Mouse (Mus musculus) adrenal gland, adult (tissue): ENCODE measurements at regions not wholly inside any gene's neighbourhood (a gene's known extent, or its start where the extent isn't known, plus 50 kb on each side); places are given as distances from the start of the nearest gene placed in this dataset.
"Not testable (repeated sequence)": the region's sequence is repeated elsewhere in the genome, so short reads cannot be mapped to it uniquely, and the experiment has no call there.

Source experiments
- DNase-seq, 2 experiments: peaks; one replicate each; pipeline ENCODE4 v3.0.0; 2022 to 2023; ENCODE audit warnings: low spot score in 1 of 2; ENCODE audit not compliant: inconsistent age in 2 of 2

DNA sequence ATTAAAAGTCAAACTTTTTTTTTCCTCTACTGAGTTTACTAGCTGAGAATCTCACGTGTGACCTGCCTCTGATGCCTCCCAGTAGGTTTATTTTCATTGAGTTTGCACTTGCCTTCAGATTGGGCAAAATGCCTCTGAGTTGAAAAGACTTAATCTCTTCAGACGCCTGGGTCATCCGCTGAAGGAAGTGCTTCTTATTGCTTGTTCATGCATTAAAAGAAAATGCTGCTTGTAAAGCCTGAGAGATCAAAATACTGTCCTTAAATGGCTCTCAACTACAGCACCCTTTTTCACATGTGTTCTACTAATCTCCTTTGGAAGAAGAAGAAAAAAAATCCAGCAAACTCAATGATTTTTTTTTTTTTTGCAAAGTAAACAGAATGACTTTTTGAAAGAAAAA, 351.5 kb downstream of the Kcnh5 start:
- DNase-seq = no peak

DNA sequence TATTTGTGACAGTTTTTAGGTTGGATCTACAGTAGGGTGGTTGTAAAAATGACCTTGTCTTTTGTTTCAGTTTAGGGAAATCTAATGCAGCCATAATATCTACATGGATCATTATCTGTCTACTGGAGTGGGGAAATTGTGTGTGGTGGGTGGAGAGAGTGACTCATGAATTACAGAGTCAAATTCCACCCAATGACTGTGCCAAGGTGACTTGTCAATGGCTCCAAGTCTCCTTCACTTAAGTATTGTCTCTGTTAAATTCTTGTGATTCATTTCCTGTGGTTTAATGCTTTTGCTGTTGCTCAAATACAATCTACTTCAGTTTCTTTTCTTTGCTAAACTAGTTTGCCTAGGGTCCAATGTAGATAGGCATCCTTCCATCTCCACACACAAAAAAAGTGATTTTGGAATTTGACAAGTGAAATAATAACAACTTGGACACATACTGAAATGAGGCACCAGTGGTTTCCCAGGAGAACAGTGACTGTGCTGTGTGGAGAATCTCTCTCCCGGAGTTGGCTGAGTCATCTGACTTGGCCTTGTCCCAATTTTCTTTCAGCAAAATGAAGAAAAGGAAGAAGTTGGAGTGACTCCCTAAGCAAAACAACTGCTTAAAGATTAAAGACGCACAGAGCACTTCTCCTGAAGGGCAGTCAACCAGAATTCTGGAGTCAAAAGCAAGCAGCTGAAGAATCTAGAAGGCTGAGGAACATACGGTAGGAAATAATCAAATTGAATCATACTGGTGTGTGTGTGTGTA, 352.2 kb downstream of the Kcnh5 start:
- DNase-seq = peak; percentile 38 to 80

DNA sequence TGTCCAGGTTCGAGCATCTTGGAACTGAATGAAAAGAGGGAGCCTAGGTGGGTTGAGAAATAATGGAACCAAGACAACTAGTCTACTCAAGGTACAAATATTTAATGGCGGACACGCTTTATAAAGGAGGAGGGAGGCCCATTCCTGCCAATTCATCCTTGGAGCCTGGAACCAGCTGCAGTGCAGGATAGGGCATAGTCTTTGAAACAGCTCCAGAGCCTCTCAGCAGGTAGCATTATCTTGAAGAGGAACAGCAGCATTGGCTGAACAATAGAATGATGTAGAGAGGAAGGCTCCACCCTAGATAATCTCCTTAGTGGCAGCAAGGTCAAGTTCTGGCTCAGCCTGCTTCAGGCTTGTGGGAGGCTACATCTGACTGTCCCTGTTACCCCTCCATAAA, 361.0 kb downstream of the Kcnh5 start:
- not testable (repeated sequence) for DNase-seq

DNA sequence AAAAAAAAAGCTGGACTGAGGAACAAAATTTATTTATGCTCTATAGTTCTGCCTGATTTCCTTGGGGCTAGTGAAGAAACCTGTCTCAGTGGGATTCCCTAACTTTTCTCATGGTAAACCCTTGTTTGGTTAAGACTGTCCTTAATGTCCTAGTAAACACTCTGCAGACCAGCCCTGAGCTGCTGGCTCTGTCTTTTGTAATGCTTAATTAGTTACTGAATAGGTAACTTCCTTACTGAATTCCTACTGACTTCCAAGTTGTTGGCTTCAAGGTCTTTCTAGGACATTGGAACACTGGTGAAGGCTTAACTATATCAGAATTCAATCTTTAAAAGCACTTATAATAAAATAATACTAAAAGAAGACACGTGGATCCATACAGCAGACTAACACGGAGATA, 368.6 kb downstream of the Kcnh5 start:
- not testable (repeated sequence) for DNase-seq

DNA sequence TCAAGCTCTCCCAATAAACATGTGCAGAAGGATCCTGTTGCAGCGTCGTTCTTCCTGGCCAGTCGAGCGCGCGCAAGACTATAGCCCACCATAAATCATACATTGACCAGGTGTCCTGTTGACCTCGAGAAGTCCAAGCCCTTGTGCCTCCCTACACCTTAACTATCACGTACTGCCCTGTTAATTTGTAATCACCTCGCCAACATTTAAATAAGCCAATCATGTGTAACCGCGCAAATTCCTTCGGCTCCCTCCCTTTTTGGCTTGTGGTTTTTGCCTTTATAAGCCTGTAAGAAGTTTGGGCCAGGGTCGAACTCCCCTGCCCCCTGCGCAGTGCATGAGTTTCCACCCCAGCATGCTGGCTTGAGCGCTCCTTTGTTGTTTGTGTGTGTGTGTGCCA, 369.2 kb downstream of the Kcnh5 start:
- DNase-seq = not testable (repeated sequence)

- DNase-seq = no peak
These were observed 373.2 kb downstream of the Kcnh5 start for GRCm38 (mm10) chr12:74803740-74804512.

DNA sequence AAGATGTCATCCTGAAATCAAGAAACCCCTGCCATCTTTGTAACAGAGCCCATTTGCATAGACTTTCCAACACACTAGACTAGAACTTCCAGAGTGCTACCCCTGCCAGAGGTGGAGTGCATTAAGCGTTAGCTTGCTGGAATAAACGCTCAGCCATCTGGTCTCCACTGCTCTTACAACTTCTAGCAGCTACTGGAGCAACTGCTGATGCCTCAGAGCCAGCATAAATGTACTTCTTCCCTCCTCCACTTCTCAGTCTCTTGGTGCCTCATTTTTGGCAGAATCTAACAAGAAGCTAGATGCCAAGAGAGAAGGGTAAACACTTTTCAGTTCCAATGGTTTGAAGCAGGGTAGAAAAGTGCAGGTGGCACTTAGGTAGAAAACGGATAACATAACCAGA, 385.1 kb downstream of the Kcnh5 start:
- DNase-seq = no peak

DNA sequence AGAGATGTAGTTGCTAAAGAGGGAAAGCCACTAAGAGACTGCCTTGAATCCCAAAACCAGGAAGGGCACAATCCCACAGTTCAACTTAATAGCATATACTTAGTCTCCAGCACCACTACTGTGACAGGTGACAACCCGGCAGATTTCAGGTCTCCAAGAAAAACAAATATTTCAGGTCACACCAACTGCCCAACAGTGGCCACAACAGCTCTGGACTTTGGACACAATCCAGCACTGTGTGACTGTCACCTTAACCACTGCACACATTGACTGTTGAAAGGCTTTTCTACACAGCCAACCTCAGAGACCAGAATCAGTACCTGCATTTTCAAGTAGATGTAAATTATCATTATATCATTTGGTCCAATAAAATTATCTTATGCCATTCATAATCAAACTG, 414.8 kb downstream of the Kcnh5 start:
- DNase-seq = no peak

DNA sequence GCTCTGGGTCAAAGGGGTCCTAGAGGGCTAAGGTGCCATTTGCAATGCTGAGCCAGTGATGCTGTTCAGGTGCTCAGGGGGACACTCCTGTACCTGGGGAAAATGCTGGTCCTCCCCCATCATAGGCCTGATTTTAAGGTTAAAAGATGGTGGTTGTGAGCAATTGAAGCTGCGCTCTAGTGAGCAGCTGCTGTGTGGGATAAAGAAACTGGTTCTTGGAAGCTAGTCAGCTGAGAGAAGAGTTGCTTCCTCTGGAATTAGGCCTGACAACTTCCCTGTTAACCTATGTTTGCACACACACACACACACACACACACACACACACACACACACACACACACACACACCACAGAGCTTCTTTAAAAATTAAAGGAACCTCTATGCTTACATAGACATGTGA, 428.9 kb upstream of the Gm11042 start:
- DNase-seq = no peak

- DNase-seq = no peak
These were observed 412.7 kb upstream of the Gm11042 start for GRCm38 (mm10) chr12:74728866-74729265.

DNA sequence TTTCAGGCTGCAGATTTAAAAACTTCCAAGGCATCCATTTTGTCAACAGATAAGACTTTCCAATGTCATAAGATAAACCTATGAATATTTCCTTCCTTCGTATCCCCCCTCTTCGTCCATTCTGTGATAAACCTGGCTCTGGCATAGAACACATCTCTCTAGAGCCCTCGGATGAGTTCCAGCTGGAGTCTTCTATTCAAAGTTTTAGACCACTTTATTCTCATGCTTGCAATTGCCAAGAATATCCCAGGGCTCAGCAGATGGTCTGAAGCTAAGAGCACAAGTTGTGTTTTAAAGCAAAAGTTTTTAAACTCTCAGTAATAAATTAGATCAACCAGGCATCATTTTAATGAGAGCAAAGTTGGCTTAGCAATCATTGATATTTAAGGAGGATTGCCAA, 363.0 kb upstream of the Gm11042 start:
- DNase-seq = no peak

DNA sequence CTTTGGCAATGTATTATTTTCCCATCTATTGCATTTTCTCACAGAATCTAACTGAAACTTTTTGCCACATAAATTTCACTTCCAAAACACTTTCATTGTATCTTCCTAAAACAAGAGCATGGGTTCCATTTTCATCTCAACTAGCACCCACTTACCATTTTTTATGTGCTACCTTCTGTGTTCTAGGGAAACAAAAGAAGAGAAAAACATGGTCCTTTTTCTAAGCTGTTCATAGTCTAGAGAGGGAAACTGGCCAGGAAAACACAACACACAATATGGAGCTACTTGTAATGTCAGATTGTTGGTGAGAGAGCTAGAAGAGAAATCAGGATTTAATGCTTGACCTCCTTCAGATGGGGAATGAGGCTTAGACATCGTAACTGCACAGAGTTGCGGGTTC, 361.6 kb upstream of the Gm11042 start:
- DNase-seq = no peak

GRCm38 (mm10) chr12:74658406-74658805, 342.2 kb upstream of the Gm11042 start:
- no peak for DNase-seq

DNA sequence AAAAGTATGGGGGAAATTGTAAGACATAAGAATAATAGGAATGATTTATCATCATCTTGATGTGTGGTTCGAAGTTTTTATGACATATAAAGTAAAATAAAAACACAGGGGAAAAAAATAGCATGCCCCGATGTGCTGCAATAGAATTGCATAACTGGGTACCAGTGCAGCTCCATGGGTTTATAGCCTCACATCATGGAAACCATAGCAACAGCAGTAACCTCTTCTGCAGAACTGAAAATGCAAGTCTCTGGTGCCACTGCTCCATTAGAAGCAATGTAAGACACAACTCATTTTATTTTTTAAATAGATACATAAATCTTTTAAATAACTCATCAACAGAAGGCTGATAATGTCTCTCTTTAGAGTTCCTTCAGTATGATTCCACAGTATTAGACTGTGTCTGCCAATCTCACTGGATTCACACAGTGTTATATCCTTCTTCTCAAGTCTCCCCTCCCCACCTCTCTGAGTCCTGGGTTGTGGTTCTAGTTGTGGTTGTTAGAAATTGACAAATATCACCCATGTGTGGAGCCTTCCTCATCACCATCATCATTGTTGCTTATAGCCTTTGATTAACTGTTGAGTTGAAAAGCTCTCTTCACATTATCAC, 340.9 kb upstream of the Gm11042 start:
- DNase-seq = no peak

- DNase-seq = peak in 1 of 2 experiments; percentile 4
These were observed 335.1 kb upstream of the Gm11042 start for GRCm38 (mm10) chr12:74651256-74651655.

DNA sequence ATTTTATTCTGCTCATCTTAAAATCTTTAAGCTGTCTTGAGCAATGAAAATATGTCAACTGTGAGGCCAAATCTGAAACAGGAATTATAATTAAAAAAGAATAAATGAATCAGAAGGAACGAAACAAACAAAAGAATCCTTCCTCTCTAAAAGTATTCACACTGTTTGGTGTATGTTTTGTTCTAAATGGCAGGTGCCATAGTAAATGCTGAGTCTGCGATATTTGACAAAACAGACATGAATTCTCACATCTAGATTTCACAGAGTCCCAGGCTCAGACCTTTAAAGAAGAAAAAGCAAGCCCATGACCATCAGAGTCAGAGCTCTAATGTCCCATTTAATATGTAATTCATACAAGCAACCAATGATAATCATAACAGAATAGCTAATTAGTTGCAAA, 316.6 kb upstream of the Gm11042 start:
- DNase-seq = no peak

- DNase-seq = no peak
These were observed 279.0 kb upstream of the Gm11042 start for GRCm38 (mm10) chr12:74595208-74595607.

- DNase-seq = no peak
These were observed 238.4 kb upstream of the Gm11042 start for GRCm38 (mm10) chr12:74554599-74554998.

GRCm38 (mm10) chr12:74544172-74544571, 228.0 kb upstream of the Gm11042 start:
- DNase-seq = no peak

GRCm38 (mm10) chr12:74534882-74535281, 218.7 kb upstream of the Gm11042 start:
- DNase-seq = no peak

- no peak for DNase-seq
These were observed 212.9 kb upstream of the Gm11042 start for GRCm38 (mm10) chr12:74528983-74529566.

- no peak for DNase-seq
These were observed 211.0 kb upstream of the Gm11042 start for GRCm38 (mm10) chr12:74527190-74527621.
